Mouse (Mus musculus) lung, postnatal 25 days (tissue): Measurements from ENCODE around the gene Selenoh.

Experiments used
- DNase-seq: peaks from one replicate; pipeline ENCODE4 v3.0.0; 2022; ENCODE audit warnings: low spot score

The Selenoh gene

DNA sequence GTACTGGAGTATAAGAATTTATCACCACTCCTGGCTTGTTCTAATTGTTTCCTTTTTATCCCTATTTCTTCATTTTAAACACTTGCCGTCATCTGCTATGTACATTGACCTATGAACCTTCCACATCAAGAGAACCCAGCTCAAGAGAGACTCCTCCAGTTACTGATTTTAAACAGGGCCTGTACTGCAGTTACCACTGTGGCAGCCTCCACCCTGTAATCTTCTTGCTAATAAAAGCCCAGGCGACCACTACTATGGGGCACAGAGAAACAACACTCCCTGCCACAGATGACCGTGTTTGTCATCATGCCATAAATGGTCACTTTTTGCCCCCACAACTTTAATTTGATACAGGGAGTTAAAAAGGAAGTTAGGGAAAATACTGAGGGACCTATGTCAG, 43.5 kb downstream of the Selenoh start:
- DNase-seq, result no peak

DNA sequence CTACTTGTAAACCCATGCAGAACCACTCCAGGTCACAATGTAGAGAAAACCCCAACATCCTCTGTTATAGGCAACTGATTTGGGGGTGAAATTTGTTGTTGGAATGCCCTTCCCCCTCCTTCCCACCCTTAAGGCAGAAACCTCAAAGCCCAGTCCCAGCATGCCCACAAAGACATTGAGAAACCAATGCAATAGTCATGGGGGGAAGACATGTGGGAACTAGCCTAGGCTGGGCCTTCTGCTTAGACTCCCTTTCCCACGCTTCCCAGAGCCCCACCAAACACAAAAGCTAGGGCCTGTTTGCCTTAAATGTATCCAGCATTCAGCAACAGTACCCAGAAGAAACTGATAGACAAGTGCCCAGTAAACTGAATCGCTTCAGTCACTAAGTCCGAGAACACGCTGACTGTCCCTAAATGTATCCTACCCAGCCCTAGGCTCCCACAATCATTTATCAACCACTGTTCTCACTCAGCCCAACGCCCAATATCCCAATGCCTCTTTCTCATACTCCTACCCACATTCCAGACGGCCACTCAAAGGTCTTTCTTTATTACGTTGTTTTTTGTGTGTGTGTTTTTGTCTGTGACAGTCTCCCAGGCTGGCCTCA, 44.1 kb downstream of the Selenoh start:
- no peak for DNase-seq

- DNase-seq, result no peak
Measured at GRCm38 (mm10) chr2:84624201-84624600, 46.4 kb downstream of the Selenoh start.

- DNase-seq, result no peak
Measured at GRCm38 (mm10) chr2:84623428-84624119, 47.0 kb downstream of the Selenoh start.

DNA sequence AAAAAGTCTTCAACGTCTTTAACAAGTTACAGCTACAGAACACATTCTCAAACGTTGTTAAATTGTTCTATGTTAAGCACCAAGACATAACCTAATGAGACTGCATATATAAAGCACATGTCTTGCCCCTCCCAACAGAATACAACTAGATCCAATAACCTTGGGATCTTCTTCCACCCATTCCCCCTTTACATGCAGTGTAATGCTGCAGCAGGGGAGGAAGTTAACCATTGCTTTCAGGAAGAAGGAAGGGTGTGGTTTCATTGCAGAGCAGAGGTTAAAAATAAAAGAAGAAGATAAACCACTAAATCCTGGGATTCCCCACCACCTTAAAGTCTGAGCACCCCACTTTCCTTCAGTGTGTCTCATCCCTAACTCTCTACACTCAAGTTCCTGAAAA, 47.9 kb downstream of the Selenoh start:
- no peak for DNase-seq

- no peak for DNase-seq
Measured at GRCm38 (mm10) chr2:84619646-84620340, 50.8 kb downstream of the Selenoh start.
